Comparison of ENCODE assay signal across 14 mouse cellular contexts in genomic region chr1:132150171-132150570, GRCm38 (mm10). TPM values are rescaled to one million over a fixed set of nuclear protein-coding genes. Genes with fewer than 3 reads are reported as not detected.
DNase-seq lines count a peak whose midpoint lies in the region; ATAC-seq and TF ChIP-seq lines count a peak whose summit lies in the region.
"Had no signal": no experiment of that assay in that cellular context is flagged by ENCODE, and none has a peak within 500 bp of the region (broad histone marks: within the 10 kb centered on the region; RNA-seq: fewer than 3 reads in every experiment).

No protein-coding gene starts in this region.

- no peaks in the 10 kb centered on the region for H3K9me3 ChIP-seq in heart, postnatal 0 days (replicated peaks; ENCODE audit: control insufficient read depth, low read length)
- H3K9me3 ChIP-seq: forebrain, embryonic 13.5 days; G1E; limb, embryonic 13.5 days had no signal

- 14% methylated on average over 1 of the region's 1 CpGs for WGBS in heart, postnatal 0 days

- no peaks in the 10 kb centered on the region for H3K27me3 ChIP-seq in heart, postnatal 0 days (ENCODE audit: control insufficient read depth, insufficient read depth, low read length)
- H3K27me3 ChIP-seq: forebrain, embryonic 13.5 days; limb, embryonic 13.5 days had no signal

- no peaks in the 10 kb centered on the region for H3K4me1 ChIP-seq in heart, postnatal 0 days (ENCODE audit: control insufficient read depth, insufficient read depth)
- H3K4me1 ChIP-seq in bone marrow macrophage, adult 2 months (ENCODE audit: control insufficient read depth, insufficient read depth, low read length): peaks cover 49% of the 10 kb centered on the region
- H3K4me1 ChIP-seq: forebrain, embryonic 13.5 days had no signal

- no peak overlapping the region for H3K4me3 ChIP-seq in heart, postnatal 0 days (ENCODE audit: low read depth, low read length)
- no peak overlapping the region for H3K4me3 ChIP-seq in bone marrow macrophage, adult 2 months (ENCODE audit: insufficient read depth, low read length)
- H3K4me3 ChIP-seq: forebrain, embryonic 13.5 days; limb, embryonic 13.5 days had no signal

- peak; percentile 39 for ATAC-seq in heart, postnatal 0 days (ENCODE audit: insufficient read depth, low read depth)
- ATAC-seq: forebrain, embryonic 13.5 days had no signal

- no peak for TF ChIP-seq EP300 in heart, postnatal 0 days (IDR thresholded peaks at IDR 0.05; ENCODE audit: low read depth)

- H3K4me2 ChIP-seq in heart, postnatal 0 days (ENCODE audit: low read depth, low read length): no peak overlapping the region
- H3K4me2 ChIP-seq: forebrain, embryonic 13.5 days; limb, embryonic 13.5 days had no signal

- no peak overlapping the region for H3K9ac ChIP-seq in heart, postnatal 0 days (replicated peaks; ENCODE audit: low read depth, low read length)
- H3K9ac ChIP-seq: forebrain, embryonic 13.5 days; limb, embryonic 13.5 days had no signal

- DNase-seq in heart, postnatal 0 days (ENCODE audit: low spot score): no peak
- no peak for DNase-seq in heart, adult 9 months (ENCODE audit: low spot score in 2 of 2)
- DNase-seq in 3T3-L1 (ENCODE audit: low read depth, low spot score): peak; percentile 77
- peak; percentile 84 for DNase-seq in kidney, postnatal 14 days
- no peak for DNase-seq in right cerebral cortex, adult 2 months (ENCODE audit: low spot score in 2 of 2)
- no peak for DNase-seq in layer of hippocampus, adult 11-12 months (ENCODE audit: low spot score)
- no peak for DNase-seq in layer of hippocampus, adult 8-10 months (ENCODE audit: low spot score in 2 of 2)
- DNase-seq: cerebellum, postnatal 36 days; heart, postnatal 14 days; thymus, postnatal 14 days had no signal

- H3K36me3 ChIP-seq in heart, postnatal 0 days (replicated peaks; ENCODE audit: control insufficient read depth, insufficient read depth, low read length): no peaks in the 10 kb centered on the region
- H3K36me3 ChIP-seq: G1E; limb, embryonic 13.5 days had no signal

- TF ChIP-seq POLR2A in bone marrow macrophage, adult 2 months (IDR thresholded peaks at IDR 0.05; ENCODE audit: borderline replicate concordance, low read depth, low read length): no peak

- no peak overlapping the region for H3K27ac ChIP-seq in heart, postnatal 0 days (ENCODE audit: low read depth)
- peak overlapping the region; percentile 51 for H3K27ac ChIP-seq in bone marrow macrophage, adult 2 months (ENCODE audit: insufficient read depth, low read depth, low read length)
- H3K27ac ChIP-seq: forebrain, embryonic 13.5 days; limb, embryonic 13.5 days had no signal

- no peak for TF ChIP-seq CTCF in heart, postnatal 0 days (IDR thresholded peaks at IDR 0.05; ENCODE audit: low read depth)
- TF ChIP-seq CTCF in bone marrow macrophage, adult 2 months (IDR thresholded peaks at IDR 0.05; ENCODE audit: low read depth, low read length): no peak

RNA-seq across cellular contexts. Expression of gene Cdk18, which starts 10.7 kb away (rescaled TPM):
- 4.0 and 6.2 TPM in 2 replicates for total RNA-seq in heart, postnatal 0 days (2014; rRNA removed; ENCODE audit: low replicate concordance)
- 1.9 and 2.0 TPM in 2 replicates for polyA plus RNA-seq in heart, postnatal 0 days (2015; fragmentation: Nextera tagmentation; extraction: Ambion mirVana)
- 56.1 and 65.3 TPM in 2 replicates for polyA plus RNA-seq in bone marrow macrophage, adult 2 months (2012; ENCODE audit: insufficient read depth, insufficient read length, missing spikeins)
- total RNA-seq in layer of hippocampus, adult 8-10 months (2022): 10 to 100 TPM; 25.8 to 30.9 (median 27.6) TPM

RNA-seq across cellular contexts. Expression of gene Lemd1, which starts 41.1 kb away (rescaled TPM):
- total RNA-seq in heart, postnatal 0 days (2014; rRNA removed; ENCODE audit: low replicate concordance): not detected in 2 replicates
- polyA plus RNA-seq in heart, postnatal 0 days (2015; fragmentation: Nextera tagmentation; extraction: Ambion mirVana): not detected in 2 replicates
- not detected in 2 replicates for polyA plus RNA-seq in bone marrow macrophage, adult 2 months (2012; ENCODE audit: insufficient read depth, insufficient read length, missing spikeins)
- 1 to 10 TPM in 2 of 4 experiments, under 1 TPM in 2; 0.30 to 1.3 (median 0.83) TPM for total RNA-seq in layer of hippocampus, adult 8-10 months (2022)
- total RNA-seq: heart, postnatal 14 days had no signal
- polyA plus RNA-seq: G1E had no signal

RNA-seq across cellular contexts. Expression of gene AC124108.1, which starts 41.1 kb away (rescaled TPM):
- total RNA-seq in heart, postnatal 0 days (2014; rRNA removed; ENCODE audit: low replicate concordance): 0.39 TPM in 1 of 2 replicates, not detected in the other
- polyA plus RNA-seq in heart, postnatal 0 days (2015; fragmentation: Nextera tagmentation; extraction: Ambion mirVana): not detected in 2 replicates
- not detected in 2 replicates for polyA plus RNA-seq in bone marrow macrophage, adult 2 months (2012; ENCODE audit: insufficient read depth, insufficient read length, missing spikeins)
- under 1 TPM; 0.69 to 0.92 (median 0.77) TPM for total RNA-seq in layer of hippocampus, adult 8-10 months (2022)
- total RNA-seq: heart, postnatal 14 days had no signal
- polyA plus RNA-seq: G1E had no signal

Comparison
In these comparisons a context has a peak if more than half of its experiments do, and no peak if none do; other contexts are left out.
1. DNase-seq: peak in 3T3-L1 (single experiment) and kidney, postnatal 14 days (single experiment); none in heart, postnatal 0 days (single experiment), heart, adult 9 months (0 of 2), right cerebral cortex, adult 2 months (0 of 2), layer of hippocampus, adult 11-12 months (single experiment) and layer of hippocampus, adult 8-10 months (0 of 2).